Mouse (Mus musculus) adrenal gland, adult 10 weeks (tissue): ENCODE results near the gene Sgsh. TPM values are rescaled to one million over a fixed set of nuclear protein-coding genes. Genes with fewer than 3 reads are reported as not detected.

ENCODE experiments used
- polyA plus RNA-seq: library from polyadenylated mRNA; stranded (reverse); fragments of 350-450 nt; fragmentation: Illumina TruSeq; extraction: RNeasy Lipid Tissue Mini Kit (QIAGEN cat#74804); gene quantifications from one replicate; pipeline ENCODE4 v1.2.3, GENCODE M21; 2014; ENCODE audit warnings: low read depth, low replicate concordance

Gene Sgsh
- 3.0 TPM for polyA plus RNA-seq

DNA sequence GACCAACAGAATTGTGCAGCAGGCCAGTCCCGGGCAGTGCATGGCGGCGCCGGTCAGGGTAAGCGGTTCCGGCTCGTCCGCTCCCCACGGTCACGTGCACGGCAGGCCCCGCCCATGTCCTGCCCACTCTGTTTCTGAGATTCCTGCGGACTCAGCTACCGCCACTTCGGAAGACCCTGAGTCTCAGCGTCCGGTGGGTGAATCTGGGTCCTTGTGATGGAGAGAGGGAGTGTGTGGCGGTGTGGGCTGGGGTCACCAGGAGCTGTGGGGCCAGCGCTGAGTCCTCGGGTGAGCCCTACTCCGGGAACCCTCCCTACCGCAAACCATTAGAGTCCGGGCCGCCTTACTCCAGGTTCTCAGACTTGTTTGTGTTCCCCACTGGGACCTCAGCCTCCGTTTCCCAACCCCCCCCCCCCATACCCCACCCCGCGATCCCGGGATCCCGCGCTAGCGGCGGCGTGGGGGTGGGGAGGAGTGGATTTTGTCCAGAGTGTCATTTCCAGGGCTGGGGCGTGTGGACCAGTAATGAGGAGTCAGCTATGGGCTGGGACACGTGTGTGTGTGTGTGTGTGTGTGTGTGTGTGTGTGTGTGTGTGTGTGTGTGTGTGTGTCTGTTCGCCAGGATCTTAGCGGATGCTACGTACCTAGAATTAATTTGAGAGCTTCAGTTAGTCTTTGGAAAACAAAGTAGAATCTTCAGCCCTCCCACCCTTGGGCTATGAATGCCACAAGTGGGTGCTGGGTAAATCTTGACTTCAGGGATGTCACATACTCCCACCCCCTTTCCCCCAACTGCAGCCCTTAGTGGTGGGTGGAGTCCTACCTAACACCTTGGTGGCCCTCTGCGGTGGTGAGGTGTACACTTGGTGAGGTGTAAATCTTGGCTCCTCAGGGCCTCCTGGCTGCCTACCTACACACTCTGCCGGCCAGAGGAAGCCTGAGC is at the start of gene Sgsh, which contains the start of gene Slc26a11:
TSS of gene Sgsh (minus strand) at position 94 of the 943 bp plus-strand sequence.
TSS of gene Slc26a11 (plus strand) at position 115 of the 943 bp plus-strand sequence.

DNA sequence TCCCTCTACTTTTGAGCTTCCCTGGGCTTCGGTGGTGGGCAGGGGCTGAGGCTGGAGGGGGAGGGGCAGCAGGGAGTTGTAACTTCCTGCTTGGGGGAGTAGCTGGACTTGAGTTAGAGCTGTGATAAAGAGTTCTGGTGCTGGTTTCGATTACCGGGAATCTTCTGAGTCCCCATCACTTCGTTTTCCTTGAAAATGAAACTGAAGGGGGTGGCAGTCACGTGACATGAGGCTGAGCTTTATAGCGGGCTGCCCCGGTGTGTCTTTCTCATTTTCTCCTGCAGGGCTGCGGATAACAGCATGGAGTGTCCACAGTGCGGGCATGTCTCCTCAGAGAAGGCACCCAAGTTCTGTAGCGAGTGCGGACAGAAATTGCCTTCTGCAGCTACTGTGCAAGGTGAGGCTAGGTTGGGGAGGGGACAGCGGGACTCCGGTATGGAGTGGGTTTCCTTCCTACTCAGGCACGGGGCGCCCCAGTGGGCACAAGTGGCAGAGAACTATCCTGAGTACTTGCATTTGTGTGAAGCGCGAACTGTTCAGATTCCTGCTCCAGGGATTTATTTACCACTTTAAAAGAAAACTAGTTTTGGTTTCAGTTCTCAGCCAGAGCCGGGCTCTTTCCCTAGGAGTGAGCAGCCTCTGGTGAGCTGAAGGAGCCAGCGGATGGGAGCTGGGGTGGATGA is 37.6 kb upstream of the Sgsh start, which contains the start of gene Rnf213:
TSS of gene Rnf213 (plus strand) at position 301 of the 683 bp plus-strand sequence.

DNA sequence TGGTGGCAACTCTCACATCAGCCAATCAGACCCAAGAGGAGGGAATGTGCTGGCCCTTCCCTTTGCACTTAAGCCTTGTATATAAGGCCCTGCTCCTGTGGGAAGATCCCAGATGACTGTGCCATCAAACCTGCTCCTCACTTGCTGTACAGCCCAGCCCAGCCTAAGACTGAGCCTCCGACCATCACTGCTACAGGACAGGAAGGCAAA is 47.8 kb downstream of the Sgsh start, which contains the start of gene Card14:
TSS of gene Card14 (plus strand) at position 111 of the 210 bp plus-strand sequence.

DNA sequence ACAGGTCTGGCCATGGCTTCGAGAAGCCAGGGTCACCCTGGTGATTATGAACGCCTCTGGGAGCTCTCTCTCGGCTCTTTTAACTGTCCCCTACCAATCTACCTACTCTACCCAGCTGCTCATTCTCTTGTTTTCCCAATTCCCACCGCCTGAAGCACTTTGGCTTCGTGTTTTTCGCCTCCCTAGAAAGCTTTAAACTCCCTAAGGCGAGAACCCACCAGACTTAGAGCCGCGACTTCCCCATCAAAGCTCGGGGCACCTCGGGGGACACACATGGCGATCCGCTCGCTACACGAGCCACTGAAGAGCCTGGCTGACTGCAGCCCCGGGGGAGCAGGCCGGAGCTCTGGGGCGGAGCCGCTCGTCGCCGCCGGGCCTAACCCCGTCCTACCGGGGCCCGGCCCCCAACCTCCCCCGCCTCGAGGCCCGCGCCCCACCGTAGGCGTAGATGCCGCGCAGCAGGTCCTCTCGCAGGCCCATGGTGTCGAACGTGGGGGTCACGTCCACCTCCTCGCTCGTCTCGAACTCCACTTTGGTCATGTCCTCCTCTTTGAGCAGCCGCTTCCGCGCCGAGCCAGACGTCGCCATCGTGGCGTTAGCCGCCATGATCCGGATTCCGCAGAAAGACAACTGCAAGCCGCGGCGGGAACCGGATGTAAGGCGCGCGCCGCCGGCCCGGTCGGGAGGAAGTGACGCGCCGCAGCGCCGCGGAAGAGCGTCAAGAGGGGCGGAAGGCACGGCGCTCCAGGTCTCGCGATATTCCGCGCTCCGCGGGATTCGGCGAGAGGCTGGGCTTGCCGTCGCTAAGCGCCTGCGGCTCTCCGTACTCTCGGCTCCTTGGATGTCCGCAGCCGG is 55.7 kb downstream of the Sgsh start, which contains the start of gene Eif4a3:
TSS of gene Eif4a3 (minus strand) at position 699 of the 855 bp plus-strand sequence.

Other genes starting within 250 kb of the Sgsh start
- 2.5 TPM for gene Tbc1d16, start 127.0 kb downstream of the Sgsh start, polyA plus RNA-seq
- gene Ccdc40, start 127.0 kb downstream of the Sgsh start, polyA plus RNA-seq: not detected
- 0.87 TPM for gene Gaa, start 87.6 kb downstream of the Sgsh start, polyA plus RNA-seq
- gene Eif4a3, start 55.4 kb downstream of the Sgsh start, polyA plus RNA-seq: 83.0 TPM
- not detected for gene Card14, start 47.8 kb downstream of the Sgsh start, polyA plus RNA-seq
- 3.2 TPM for gene Slc26a11, start within 50 bp of the Sgsh start, polyA plus RNA-seq
- gene Rnf213, start 37.6 kb upstream of the Sgsh start, polyA plus RNA-seq: 59.5 TPM
- 0.35 TPM for gene Endov, start 135.8 kb upstream of the Sgsh start, polyA plus RNA-seq
- gene Nptx1, start 192.2 kb upstream of the Sgsh start, polyA plus RNA-seq: 1.7 TPM
- 3.3 TPM for gene Rptor, start 247.4 kb upstream of the Sgsh start, polyA plus RNA-seq